Comparison of ENCODE assay signal across 23 mouse cellular contexts in genomic region chr4:152720528-152720927, GRCm38 (mm10).
DNase-seq lines count a peak whose midpoint lies in the region; ATAC-seq lines count a peak whose summit lies in the region.
"Had no signal": no experiment of that assay in that cellular context is flagged by ENCODE, and none has a peak within 500 bp of the region (broad histone marks: within the 10 kb centered on the region; RNA-seq: fewer than 3 reads in every experiment).

No protein-coding gene starts in this region.

- no peaks in the 10 kb centered on the region for H3K27me3 ChIP-seq in liver, embryonic 16.5 days (ENCODE audit: control insufficient read depth, insufficient read depth, low read depth, low read length)
- H3K27me3 ChIP-seq in liver, embryonic 11.5 days (replicated peaks; ENCODE audit: control insufficient read depth, insufficient read depth, low read length) = no peaks in the 10 kb centered on the region
- no peaks in the 10 kb centered on the region for H3K27me3 ChIP-seq in megakaryocyte, embryonic 14.5 days (replicated peaks)
- H3K27me3 ChIP-seq: CH12.LX; embryonic facial prominence, embryonic 12.5 days; forebrain, embryonic 13.5 days; forebrain, embryonic 15.5 days; Patski had no signal

- no peak overlapping the region for H3K4me3 ChIP-seq in liver, embryonic 16.5 days (ENCODE audit: low read depth, low read length)
- H3K4me3 ChIP-seq in liver, embryonic 11.5 days (ENCODE audit: low read depth, low read length) = no peak overlapping the region
- peak overlapping the region; percentile 47 for H3K4me3 ChIP-seq in megakaryocyte, embryonic 14.5 days (replicated peaks)
- H3K4me3 ChIP-seq: embryonic facial prominence, embryonic 10.5 days; embryonic facial prominence, embryonic 12.5 days; forebrain, embryonic 13.5 days; forebrain, embryonic 15.5 days had no signal

- H3K9ac ChIP-seq in liver, embryonic 16.5 days (ENCODE audit: low read depth, low read length) = no peak overlapping the region
- no peak overlapping the region for H3K9ac ChIP-seq in liver, embryonic 11.5 days (ENCODE audit: low read depth, low read length)
- H3K9ac ChIP-seq: embryonic facial prominence, embryonic 12.5 days; forebrain, embryonic 13.5 days; forebrain, embryonic 15.5 days; forebrain, postnatal 0 days had no signal

- H3K36me3 ChIP-seq in liver, embryonic 16.5 days (ENCODE audit: control insufficient read depth, insufficient read depth) = no peaks in the 10 kb centered on the region
- no peaks in the 10 kb centered on the region for H3K36me3 ChIP-seq in liver, embryonic 11.5 days (ENCODE audit: control insufficient read depth, insufficient read depth, low read length)
- H3K36me3 ChIP-seq in megakaryocyte, embryonic 14.5 days (replicated peaks; ENCODE audit: low read length) = no peaks in the 10 kb centered on the region
- H3K36me3 ChIP-seq: embryonic facial prominence, embryonic 10.5 days; embryonic facial prominence, embryonic 12.5 days; forebrain, embryonic 15.5 days; G1E had no signal

- no peak overlapping the region for H3K27ac ChIP-seq in liver, embryonic 16.5 days (ENCODE audit: low read length)
- H3K27ac ChIP-seq in liver, embryonic 11.5 days (ENCODE audit: low read depth, low read length) = no peak overlapping the region
- H3K27ac ChIP-seq: embryonic facial prominence, embryonic 10.5 days; embryonic facial prominence, embryonic 12.5 days; forebrain, embryonic 13.5 days; forebrain, embryonic 15.5 days had no signal

- DNase-seq in liver, embryonic 11.5 days (ENCODE audit: low spot score) = no peak
- no peak for DNase-seq in gastrocnemius, adult 8-10 months (ENCODE audit: low spot score in 2 of 2)
- DNase-seq: adrenal gland, adult 8-10 months; adrenal gland, postnatal 14 days; adrenal gland, postnatal 36 days; B cell, adult 2 months; cerebellum, adult 11-12 months; cerebellum, adult 2 months; cerebellum, adult 9-10 months; cerebellum, postnatal 25 days; forebrain, postnatal 0 days had no signal

- WGBS in liver, embryonic 16.5 days (ENCODE audit: insufficient replicate concordance) = 32% methylated on average over 8 of the region's 8 CpGs
- 52% methylated on average over 8 of the region's 8 CpGs for WGBS in liver, embryonic 11.5 days

- ATAC-seq in liver, embryonic 16.5 days (ENCODE audit: low read depth) = peak; percentile 45; the same call in 1 of the 2 replicates
- no peak for ATAC-seq in liver, embryonic 11.5 days (replicated peaks; ENCODE audit: low FRiP score)
- no peak for ATAC-seq in megakaryocyte, adult 5-6 weeks (ENCODE audit: poor library complexity, severe bottlenecking)
- ATAC-seq: activated CD4-positive, CD25-positive, alpha-beta regulatory T cell, adult 4 months; CD4-positive, CD25-positive, alpha-beta regulatory T cell, adult 4 months; forebrain, embryonic 13.5 days; forebrain, embryonic 15.5 days; forebrain, postnatal 0 days; Patski had no signal

- H3K9me3 ChIP-seq in liver, embryonic 16.5 days (replicated peaks; ENCODE audit: control insufficient read depth, low read length) = no peaks in the 10 kb centered on the region
- no peaks in the 10 kb centered on the region for H3K9me3 ChIP-seq in liver, embryonic 11.5 days (ENCODE audit: control insufficient read depth, low read length)
- peaks cover 95% of the 10 kb centered on the region for H3K9me3 ChIP-seq in megakaryocyte, embryonic 14.5 days
- H3K9me3 ChIP-seq: embryonic facial prominence, embryonic 10.5 days; embryonic facial prominence, embryonic 12.5 days; forebrain, embryonic 13.5 days; forebrain, embryonic 15.5 days had no signal

- no peak overlapping the region for H3K4me2 ChIP-seq in liver, embryonic 16.5 days (ENCODE audit: low read depth, low read length)
- H3K4me2 ChIP-seq in liver, embryonic 11.5 days = no peak overlapping the region
- H3K4me2 ChIP-seq: embryonic facial prominence, embryonic 12.5 days; forebrain, embryonic 13.5 days; forebrain, embryonic 15.5 days had no signal

- no peaks in the 10 kb centered on the region for H3K4me1 ChIP-seq in liver, embryonic 16.5 days (ENCODE audit: control insufficient read depth, low read depth, low read length)
- H3K4me1 ChIP-seq in liver, embryonic 11.5 days (replicated peaks; ENCODE audit: control insufficient read depth, insufficient read depth, low read length) = no peaks in the 10 kb centered on the region
- no peaks in the 10 kb centered on the region for H3K4me1 ChIP-seq in megakaryocyte, embryonic 14.5 days
- H3K4me1 ChIP-seq: embryonic facial prominence, embryonic 12.5 days had no signal
